Mouse (Mus musculus) cerebellum, adult 18-20 months (tissue): ENCODE data around the gene Uba2.
"Not testable (repeated sequence)": the region's sequence is repeated elsewhere in the genome, so short reads cannot be mapped to it uniquely, and the experiment has no call there.

Source experiments
- DNase-seq, 2 experiments: peaks; one replicate each; pipeline ENCODE4 v3.0.0; 2021

Gene Uba2

DNA sequence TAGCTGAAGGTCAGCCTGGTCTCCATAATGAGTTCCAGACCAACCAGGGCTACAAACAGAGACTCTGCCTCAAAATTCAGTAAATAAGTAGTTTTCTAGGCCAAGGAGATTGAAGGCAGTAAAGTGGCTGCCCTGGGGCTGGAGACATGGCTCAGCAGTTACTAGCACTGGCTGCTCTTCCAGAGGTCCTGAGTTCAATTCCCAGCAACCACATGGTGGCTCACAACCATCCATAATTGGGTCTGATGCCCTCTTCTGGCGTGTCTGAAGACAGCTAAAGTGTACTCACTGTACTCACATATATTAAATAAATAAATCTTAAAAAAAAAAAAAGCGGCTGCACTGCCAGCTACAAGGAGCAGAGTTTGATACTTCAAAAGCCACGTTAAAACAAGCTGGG is 3.4 kb downstream of the Uba2 start:
- DNase-seq = no peak

GRCm38 (mm10) chr7:34164671-34165070 is 4.7 kb downstream of the Uba2 start:
- no peak for DNase-seq

GRCm38 (mm10) chr7:34159167-34159566 is 10.2 kb downstream of the Uba2 start:
- DNase-seq = no peak

- no peak for DNase-seq
Measured at GRCm38 (mm10) chr7:34157994-34158393, 11.4 kb downstream of the Uba2 start.

- no peak for DNase-seq
Measured at GRCm38 (mm10) chr7:34147193-34147592, 22.2 kb downstream of the Uba2 start.

- DNase-seq = no peak
Measured at GRCm38 (mm10) chr7:34141123-34141522, 28.3 kb downstream of the Uba2 start.

GRCm38 (mm10) chr7:34139493-34139892 is 29.9 kb downstream of the Uba2 start:
- DNase-seq = no peak

DNA sequence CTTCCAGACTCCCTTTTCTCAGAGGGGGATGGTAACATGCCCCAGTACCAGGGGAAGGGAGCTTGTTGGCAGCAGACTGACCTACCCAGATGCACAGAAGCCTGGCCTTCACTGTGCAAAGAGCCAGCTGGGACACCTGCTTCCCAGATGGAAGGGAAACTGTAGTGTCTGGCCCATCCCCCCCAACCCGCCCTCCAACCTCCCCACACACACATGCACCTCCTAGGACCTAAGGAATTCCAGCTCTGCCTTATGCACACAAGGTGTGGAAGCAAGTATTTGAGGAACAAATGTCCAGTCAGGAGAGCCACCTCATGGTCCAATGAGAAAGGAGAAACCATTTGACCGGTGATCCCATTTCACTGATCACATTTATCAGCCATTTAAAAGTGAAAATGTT is 35.1 kb downstream of the Uba2 start:
- no peak for DNase-seq

DNA sequence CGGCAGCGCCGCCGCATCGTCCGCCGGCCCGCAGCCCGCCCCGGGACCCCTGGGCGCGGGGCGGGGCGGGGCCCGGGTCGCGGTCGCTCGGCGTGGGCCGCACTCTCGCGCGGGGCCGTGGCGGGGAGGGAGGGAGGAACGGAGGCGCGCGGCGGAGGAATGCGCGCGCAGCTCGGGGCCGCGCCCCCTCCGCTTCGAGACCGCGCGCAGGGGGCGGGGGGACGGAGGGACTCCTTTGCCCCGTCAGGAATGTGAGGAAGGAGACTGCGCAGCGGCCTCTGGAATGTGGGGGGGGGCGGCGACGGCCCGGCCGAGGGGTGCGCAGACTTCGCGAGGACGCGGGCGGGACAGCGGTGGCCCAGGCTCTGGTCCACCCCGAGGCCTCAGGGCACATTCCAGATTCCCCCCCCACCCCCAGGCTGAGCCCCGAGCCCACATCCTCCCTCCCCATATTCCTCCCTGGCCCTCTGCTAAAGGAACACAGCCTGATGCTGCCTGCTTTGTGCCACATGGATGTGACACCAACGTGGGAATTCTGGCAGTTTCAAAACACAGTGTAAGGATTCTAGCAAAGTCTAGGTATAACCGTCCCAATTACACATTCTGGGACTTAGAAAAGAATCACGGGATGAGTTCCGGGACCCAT is 36.2 kb downstream of the Uba2 start, which contains the start of gene Wtip:
Gene Wtip (minus strand): TSS at position 152 of the 646 bp plus-strand sequence.
- DNase-seq = peak; percentile 14 to 25

DNA sequence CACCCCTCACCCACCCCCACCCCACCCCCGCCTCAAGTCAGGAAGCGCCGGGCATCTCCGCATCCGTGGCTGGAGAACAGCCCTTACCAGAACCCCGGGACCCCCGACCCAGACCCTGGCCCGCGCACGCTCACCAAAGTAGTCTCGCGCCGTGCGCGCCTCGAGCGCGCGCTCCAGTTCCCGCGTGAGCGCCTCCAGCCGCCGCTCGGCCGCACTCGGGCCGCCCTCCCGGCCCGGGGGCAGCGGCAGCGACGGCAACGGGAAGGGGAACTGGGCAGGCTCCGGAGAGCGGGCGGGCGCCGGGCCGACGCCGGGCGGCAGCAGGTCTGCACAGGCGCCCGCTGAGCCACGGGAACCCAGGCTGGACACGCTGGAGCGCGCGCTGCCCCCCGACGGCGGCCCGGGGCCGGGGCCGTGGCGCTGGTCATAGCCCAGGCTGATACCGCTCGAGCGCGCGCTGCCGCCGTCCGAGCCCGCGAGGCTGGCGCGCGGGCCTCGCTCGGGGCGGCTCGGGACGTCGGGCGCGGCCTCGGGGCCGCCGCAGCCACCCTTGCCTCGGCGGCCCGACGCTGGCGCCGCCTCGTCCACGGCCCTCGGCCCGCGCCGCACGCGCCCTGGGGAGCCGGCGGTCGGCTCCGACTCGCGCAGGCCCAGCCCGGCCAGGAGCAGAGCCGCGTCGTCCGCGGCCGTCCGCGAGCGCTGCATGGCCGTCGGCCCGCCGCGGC is 36.9 kb downstream of the Uba2 start:
- no peak for DNase-seq

DNA sequence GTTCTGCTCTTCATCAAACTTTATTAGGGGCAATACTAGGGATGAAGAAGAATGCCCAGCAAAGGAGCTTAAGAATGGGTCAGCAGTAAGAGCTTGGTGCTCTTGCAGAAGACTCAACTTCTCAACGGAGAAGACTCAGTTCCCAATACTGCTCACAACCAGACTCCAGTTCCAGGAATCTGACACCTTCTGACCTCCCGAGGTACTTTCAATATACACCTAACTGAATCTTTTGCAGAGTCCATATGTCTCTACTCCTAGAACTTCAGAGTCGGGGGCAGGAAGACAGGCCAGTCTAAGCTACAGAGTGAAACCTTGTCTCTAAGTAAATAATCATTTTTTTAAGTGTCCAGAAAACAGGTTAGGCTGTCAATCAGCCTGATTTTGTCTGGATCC is 37.4 kb downstream of the Uba2 start:
- DNase-seq = no peak

DNA sequence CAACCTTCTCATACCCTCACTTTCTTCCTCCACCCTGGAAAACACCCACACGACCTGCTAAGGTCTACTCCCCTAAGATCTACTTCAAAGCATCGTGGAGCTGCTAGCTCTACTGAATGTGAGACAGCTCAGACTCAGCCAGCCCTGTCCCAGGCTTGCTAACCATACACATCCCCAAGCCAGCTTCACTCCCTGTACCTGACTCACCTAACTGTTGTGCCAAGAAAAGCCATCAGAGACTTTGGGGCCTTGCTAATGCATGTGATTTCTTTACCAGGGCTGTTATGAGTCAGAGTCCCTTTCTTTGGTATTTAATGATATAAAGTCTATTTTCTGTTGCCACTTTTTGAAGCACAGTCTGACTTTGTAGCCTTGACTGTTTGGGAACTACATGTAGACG is 38.3 kb downstream of the Uba2 start:
- DNase-seq = no peak

DNA sequence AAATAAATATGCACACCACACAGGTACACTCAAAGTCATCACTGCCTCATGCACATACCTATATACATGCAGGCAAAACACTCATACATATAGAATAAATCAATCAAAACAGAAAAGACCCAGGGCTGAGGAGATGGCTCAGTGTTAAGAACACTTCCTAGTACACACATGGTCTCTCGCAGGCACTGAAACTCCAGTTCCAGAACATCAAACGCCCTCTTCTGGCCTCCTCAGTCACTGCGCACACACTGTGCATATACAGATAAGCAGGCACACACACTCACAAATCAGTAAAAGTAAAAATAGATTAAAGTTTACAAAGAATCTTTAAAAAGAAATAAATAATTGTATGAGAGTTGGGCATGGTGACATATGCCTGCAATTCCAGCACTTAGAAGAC is 43.1 kb downstream of the Uba2 start:
- no peak for DNase-seq

DNA sequence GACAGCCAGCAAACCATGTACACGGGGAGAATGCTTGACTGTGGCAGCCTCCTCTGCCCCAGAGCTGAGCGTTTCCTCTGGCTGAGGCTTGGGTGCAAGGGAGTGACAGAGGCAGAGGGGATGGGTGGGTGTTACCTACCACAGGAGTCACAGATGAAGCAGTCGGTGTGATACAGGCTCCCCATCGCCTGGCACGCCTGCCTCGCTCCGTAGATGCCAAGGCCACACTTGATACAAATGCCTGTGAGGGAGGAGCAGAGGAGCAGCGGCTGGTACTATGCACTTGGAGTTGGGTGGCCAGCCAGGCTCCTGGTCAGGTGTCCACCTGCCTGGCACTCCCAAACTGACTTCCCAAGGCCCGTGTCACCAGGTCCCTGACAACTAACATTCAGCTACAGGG is 44.1 kb downstream of the Uba2 start:
- DNase-seq = no peak

- no peak for DNase-seq
Measured at GRCm38 (mm10) chr7:34122987-34123720, 46.2 kb downstream of the Uba2 start.

GRCm38 (mm10) chr7:34120636-34121035 is 48.8 kb downstream of the Uba2 start:
- not testable (repeated sequence) for DNase-seq

DNA sequence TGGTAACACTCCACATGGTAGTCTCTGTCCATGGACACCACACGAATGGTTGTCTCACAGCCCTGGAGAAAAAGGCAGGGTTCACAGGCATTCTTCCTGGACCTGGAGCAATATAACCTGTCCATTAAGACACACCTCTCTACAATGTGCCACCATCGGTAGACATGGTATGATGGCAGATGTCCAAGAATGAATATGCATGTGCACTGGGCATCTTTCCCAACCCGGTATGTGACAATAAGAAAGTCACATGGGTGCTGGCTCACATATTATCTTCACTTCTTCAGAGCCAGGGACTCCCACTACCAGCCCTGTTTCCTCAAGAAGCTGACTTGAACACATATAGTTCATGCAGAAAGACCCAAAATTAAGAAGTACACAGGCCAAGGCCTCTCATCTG is 52.8 kb downstream of the Uba2 start:
- DNase-seq = no peak

GRCm38 (mm10) chr7:34109190-34109589 is 60.2 kb downstream of the Uba2 start:
- DNase-seq = no peak

DNA sequence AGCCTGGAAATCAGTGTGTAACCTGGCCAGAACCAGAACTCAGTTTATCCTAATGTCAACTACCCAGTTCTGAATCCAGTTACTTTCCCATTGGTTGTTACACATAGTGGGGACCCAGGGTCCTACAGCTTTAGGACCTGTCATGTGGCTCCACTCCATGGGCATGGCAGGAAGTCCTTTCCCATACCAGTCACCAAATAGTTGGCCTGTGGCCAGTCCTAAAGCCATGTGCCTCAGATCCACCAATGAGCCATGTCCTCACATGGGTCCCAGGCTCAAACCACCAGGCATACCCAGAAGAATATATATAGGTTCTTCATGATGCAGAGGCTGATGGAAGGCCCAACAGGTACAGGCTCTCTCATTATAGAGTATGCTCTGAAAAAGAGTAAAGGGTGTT is 68.1 kb downstream of the Uba2 start:
- no peak for DNase-seq

GRCm38 (mm10) chr7:34100002-34100401 is 69.4 kb downstream of the Uba2 start:
- DNase-seq = no peak

DNA sequence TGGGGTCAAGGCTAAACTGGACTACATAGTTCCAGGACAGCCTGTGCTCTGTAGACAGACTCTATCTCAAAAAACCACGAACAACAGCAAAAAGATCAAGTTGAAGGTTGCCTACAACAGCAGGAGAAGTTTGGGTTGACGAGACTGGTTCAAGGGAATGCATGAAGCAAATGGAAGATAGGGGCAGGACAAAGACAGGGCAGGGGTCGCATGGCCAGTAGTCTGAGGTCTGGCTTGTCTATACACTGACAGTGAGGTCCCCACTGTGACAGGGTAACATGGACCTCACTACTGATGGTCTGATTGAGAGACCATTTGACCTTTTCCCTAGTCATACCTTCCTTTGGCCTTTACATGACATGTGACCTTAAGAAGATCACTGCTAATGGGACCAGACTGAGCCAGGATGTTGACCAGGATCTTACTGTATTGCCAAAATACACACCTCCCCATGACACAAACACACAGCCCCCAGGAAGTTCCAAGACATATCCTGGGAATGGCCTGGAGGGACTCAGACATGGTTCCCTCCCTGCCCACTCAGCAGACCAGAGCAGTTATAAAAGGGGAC is 74.4 kb downstream of the Uba2 start, which contains the start of gene Scgb1b30:
Gene Scgb1b30 (plus strand): TSS at position 521 of the 571 bp plus-strand sequence.
- no peak for DNase-seq
